Mouse (Mus musculus): Measurements from ENCODE around the gene Cdon.

The Cdon gene

GRCm38 (mm10) chr9:35438286-35439061 lies 17.5 kb downstream of the Cdon start:
- DNase-seq (ENCODE audit: low spot score): no peak

GRCm38 (mm10) chr9:35439062-35439442 lies 18.1 kb downstream of the Cdon start:
- DNase-seq (ENCODE audit: low spot score): no peak

GRCm38 (mm10) chr9:35439754-35440153 lies 18.8 kb downstream of the Cdon start:
- peak; percentile 27 for DNase-seq (ENCODE audit: low spot score)

GRCm38 (mm10) chr9:35442476-35442875 lies 21.5 kb downstream of the Cdon start:
- no peak for DNase-seq (ENCODE audit: low spot score)

GRCm38 (mm10) chr9:35443618-35444511 lies 22.9 kb downstream of the Cdon start:
- DNase-seq (ENCODE audit: low spot score): no peak

- no peak for DNase-seq (ENCODE audit: low spot score)
Observed at GRCm38 (mm10) chr9:35444512-35444886, 23.6 kb downstream of the Cdon start.

GRCm38 (mm10) chr9:35446916-35447315 lies 26.0 kb downstream of the Cdon start:
- DNase-seq (ENCODE audit: low spot score): no peak

- DNase-seq (ENCODE audit: low spot score): no peak
Observed at GRCm38 (mm10) chr9:35453311-35453710, 32.4 kb downstream of the Cdon start.

GRCm38 (mm10) chr9:35459594-35459993 lies 38.7 kb downstream of the Cdon start:
- DNase-seq (ENCODE audit: low spot score): no peak

- DNase-seq (ENCODE audit: low spot score): no peak
Observed at GRCm38 (mm10) chr9:35467264-35467817, 46.4 kb downstream of the Cdon start.

- no peak for DNase-seq (ENCODE audit: low spot score)
Observed at GRCm38 (mm10) chr9:35468913-35469312, 48.0 kb downstream of the Cdon start.

GRCm38 (mm10) chr9:35474104-35474724 lies 53.3 kb downstream of the Cdon start:
- DNase-seq (ENCODE audit: low spot score): no peak

GRCm38 (mm10) chr9:35475394-35475793 lies 54.5 kb downstream of the Cdon start:
- DNase-seq (ENCODE audit: low spot score): no peak

- DNase-seq (ENCODE audit: low spot score): no peak
Observed at GRCm38 (mm10) chr9:35479456-35479855, 58.5 kb downstream of the Cdon start.

- DNase-seq (ENCODE audit: low spot score): no peak
Observed at GRCm38 (mm10) chr9:35482014-35482898, 61.3 kb downstream of the Cdon start.

GRCm38 (mm10) chr9:35483949-35484348 lies 63.0 kb downstream of the Cdon start:
- DNase-seq (ENCODE audit: low spot score): no peak

- no peak for DNase-seq (ENCODE audit: low spot score)
Observed at GRCm38 (mm10) chr9:35486616-35487015, 65.7 kb downstream of the Cdon start.

- DNase-seq (ENCODE audit: low spot score): no peak
Observed at GRCm38 (mm10) chr9:35488496-35488895, 67.6 kb downstream of the Cdon start.

- no peak for DNase-seq (ENCODE audit: low spot score)
Observed at GRCm38 (mm10) chr9:35491109-35491866, 70.4 kb downstream of the Cdon start.

- DNase-seq (ENCODE audit: low spot score): no peak
Observed at GRCm38 (mm10) chr9:35493033-35493732, 72.3 kb downstream of the Cdon start.

All from testis, postnatal 14 days (tissue).